Mouse (Mus musculus) stomach, postnatal 0 days (tissue): ENCODE results near the gene Ppard.

Experiments used
- CTCF ChIP-seq: IDR thresholded peaks from 2 replicates; pipeline ENCODE4 v1.5.1; 2016; ENCODE audit warnings: antibody characterized with exemption, low read depth, mild to moderate bottlenecking, moderate library complexity
- EP300 ChIP-seq: optimal IDR thresholded peaks from 2 replicates; pipeline ENCODE3; 2016; ENCODE audit warnings: antibody characterized with exemption

DNA sequence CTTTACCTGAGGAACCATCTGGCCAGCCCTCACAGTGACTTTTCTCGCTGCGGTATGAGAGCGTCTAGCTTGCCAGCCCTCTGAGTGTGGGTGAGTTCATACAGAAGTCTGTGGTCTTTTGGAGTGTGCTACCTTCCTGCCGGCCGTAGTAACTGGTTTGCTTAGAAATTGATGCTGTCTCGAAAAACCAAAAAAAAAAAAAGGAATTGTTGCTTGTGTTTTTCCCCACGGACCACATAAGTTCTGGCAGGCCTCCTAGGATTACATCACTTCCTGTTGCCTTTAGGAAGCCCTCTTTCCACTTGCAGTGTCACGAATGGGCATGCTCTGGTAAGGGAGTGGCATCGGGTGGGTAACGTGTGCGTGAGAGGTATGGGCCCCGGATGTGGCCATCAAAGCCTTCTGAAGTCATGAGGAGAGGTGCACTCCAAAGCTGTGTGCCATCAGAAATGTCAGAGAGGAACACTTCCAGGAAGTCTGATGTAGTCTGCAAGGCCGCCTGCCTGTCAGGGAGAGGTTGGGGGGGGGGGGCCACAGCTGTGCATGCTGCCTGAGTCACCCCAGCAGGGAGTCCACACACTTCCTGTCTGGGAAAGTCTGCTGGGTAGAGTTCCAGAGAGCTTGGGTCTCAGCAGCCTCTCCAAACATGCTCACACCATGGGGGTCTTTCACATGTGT lies 24.3 kb downstream of the Ppard start:
- TF ChIP-seq CTCF (no peak), EP300 (no peak)
